Mouse (Mus musculus) stomach, embryonic 14.5 days (tissue): ENCODE data around the gene Zcwpw1. TPM values are rescaled to one million over a fixed set of nuclear protein-coding genes. Genes with fewer than 3 reads are reported as not detected.
"Not testable (repeated sequence)": the region's sequence is repeated elsewhere in the genome, so short reads cannot be mapped to it uniquely, and the experiment has no call there.

ENCODE experiments used
- ATAC-seq: fragments of 200-750 bp; cut with Nextera tagmentation; 2 replicates; pipeline ENCODE4 v1.8.0; 2017; ENCODE audit warnings: low read depth, moderate TSS enrichment; ENCODE audit not compliant: insufficient number of reproducible peaks, insufficient read depth, low FRiP score
- H3K27ac ChIP-seq: fragments of 300-500 bp; sonication (generic); 2 replicates; pipeline ENCODE4 v1.5.1; 2014; ENCODE audit warnings: mild to moderate bottlenecking, low read length, moderate library complexity, mixed read lengths
- H3K27me3 ChIP-seq: fragments of 300-500 bp; sonication (generic); 2 replicates; pipeline ENCODE4 v1.6.1; 2014; ENCODE audit warnings: low read length, control low read depth, mixed read lengths; ENCODE audit not compliant: control insufficient read depth, insufficient read depth
- H3K36me3 ChIP-seq: fragments of 300-500 bp; sonication (generic); 2 replicates; pipeline ENCODE4 v1.6.1; 2014; ENCODE audit warnings: mild to moderate bottlenecking, control low read depth, low read length, moderate library complexity, mixed read lengths; ENCODE audit not compliant: control insufficient read depth, insufficient read depth
- H3K4me1 ChIP-seq: fragments of 300-500 bp; sonication (generic); 2 replicates; pipeline ENCODE4 v1.6.1; 2014; ENCODE audit warnings: low read length, control low read depth, mixed read lengths; ENCODE audit not compliant: control insufficient read depth, insufficient read depth
- H3K4me2 ChIP-seq: fragments of 300-500 bp; sonication (generic); replicated peaks from 2 replicates; pipeline ENCODE4 v1.6.1; 2014; ENCODE audit warnings: low read depth, low read length, control low read depth
- H3K4me3 ChIP-seq: fragments of 300-500 bp; sonication (generic); 2 replicates; pipeline ENCODE4 v1.5.1; 2014; ENCODE audit warnings: low read depth, low read length, control low read depth
- H3K9ac ChIP-seq: fragments of 300-500 bp; sonication (generic); replicated peaks from 2 replicates; pipeline ENCODE4 v1.6.1; 2014; ENCODE audit warnings: low read depth, mild to moderate bottlenecking, control low read depth, low read length, moderate library complexity, mixed read lengths
- H3K9me3 ChIP-seq: fragments of 300-500 bp; sonication (generic); 2 replicates; pipeline ENCODE4 v1.6.1; 2016; ENCODE audit warnings: low read depth, low read length, control low read depth; ENCODE audit not compliant: control insufficient read depth
- WGBS: fragments of 180-500 bp; shearing (Covaris S2); extraction: QIAGEN DNeasy Blood & Tissue Kit; methylation state at CpG from one replicate; pipeline ENCODE4 v1.1.7; 2014; 5-methylcytosine and 5-hydroxymethylcytosine counted together
- polyA plus RNA-seq: library from polyadenylated mRNA; unstranded; fragments of >200 nt; fragmentation: Nextera tagmentation; extraction: Ambion mirVana; gene quantifications from 2 replicates; pipeline ENCODE4 v1.2.1, GENCODE M21; 2014

Gene Zcwpw1
- polyA plus RNA-seq, 1 experiment from 2014 or later, result 22.3 TPM

DNA sequence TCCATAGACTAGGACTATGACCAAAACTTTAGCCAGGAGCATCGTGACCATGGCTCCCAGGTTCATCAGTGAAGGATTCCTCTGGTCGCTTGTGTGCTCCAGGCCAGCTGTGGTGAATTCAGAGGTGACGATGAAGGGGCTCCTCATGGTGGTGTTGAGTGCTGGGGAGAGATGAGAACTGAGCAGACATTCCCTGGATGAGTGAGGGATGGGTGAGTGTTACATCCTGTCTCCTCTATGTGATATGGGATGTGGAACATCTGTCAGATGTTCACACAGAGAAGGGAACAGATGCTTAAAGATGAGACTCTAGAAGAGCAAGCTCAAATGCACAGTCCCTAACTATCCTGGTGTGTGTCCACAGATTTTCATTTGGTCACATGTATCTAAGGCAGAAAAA lies 67.3 kb downstream of the Zcwpw1 start:
- H3K36me3 ChIP-seq, H3K9me3 ChIP-seq, H3K4me1 ChIP-seq, H3K27ac ChIP-seq, H3K4me2 ChIP-seq, H3K9ac ChIP-seq, ATAC-seq, H3K27me3 ChIP-seq, H3K4me3 ChIP-seq: not testable (repeated sequence)
- WGBS, result 80% methylated on average over 3 of the region's 3 CpGs

DNA sequence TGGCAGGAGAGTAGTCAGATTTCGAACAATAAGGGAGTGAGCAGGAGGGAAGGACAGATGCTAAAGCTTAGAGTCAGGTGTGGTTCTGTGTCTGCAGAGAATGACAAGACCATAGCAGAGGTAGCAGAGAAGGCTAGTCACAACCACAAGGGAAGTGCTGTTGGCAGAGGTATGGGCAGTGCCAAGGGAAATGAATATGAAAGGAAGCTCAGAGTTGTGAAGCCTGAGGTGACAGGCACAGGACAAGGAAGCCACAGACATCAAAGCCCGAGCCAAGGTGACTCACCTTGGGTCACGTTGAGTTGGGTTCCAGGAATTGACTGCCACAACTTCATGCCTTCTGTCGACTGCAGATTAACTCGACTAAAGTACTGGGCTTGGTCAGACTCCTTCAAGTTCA lies 69.3 kb downstream of the Zcwpw1 start:
- ATAC-seq, H3K4me2 ChIP-seq, H3K4me1 ChIP-seq, H3K27me3 ChIP-seq, H3K4me3 ChIP-seq, H3K27ac ChIP-seq, H3K9me3 ChIP-seq, H3K36me3 ChIP-seq, H3K9ac ChIP-seq: not testable (repeated sequence)
- WGBS, result 69% methylated on average over 4 of the region's 5 CpGs

DNA sequence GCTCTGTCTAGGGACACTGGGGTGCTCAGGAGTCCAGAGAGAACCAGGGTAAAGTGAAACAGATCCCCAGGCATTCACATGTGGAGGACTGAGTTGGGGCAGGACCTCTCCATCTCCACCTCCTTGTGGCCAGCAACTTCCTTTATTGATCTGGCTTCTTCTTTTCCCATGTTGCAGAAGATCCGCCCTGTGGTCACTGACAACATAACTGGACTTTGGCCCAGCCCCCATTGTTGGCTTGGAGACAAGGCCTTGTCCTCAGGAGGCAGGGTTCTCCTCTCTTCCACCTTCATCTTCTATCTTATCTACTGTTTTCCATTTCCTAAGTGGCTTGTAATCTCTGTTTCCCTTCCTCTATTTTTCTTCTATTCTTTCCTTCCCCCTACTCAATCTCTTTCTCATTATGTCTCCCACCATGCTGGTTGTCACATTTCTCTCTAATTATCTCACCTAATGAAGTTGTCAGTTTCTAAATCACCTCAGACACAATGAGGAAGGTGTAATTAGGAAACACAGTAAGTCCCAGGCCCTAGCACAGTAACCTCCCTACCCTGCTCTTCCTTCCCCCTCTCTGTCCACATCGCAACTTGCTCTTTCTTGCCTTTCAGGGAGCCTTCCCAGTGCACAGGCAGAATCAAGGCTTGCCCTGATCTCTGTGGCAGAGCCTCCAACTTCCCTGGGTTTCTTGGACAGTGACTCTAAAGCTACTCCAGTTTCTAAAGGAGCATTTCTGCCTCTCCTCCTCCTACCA lies 70.5 kb downstream of the Zcwpw1 start, which contains the start of gene Pilrb1:
Gene Pilrb1, minus strand, starts transcription at position 147 of the 751 bp plus-strand sequence.
- not testable (repeated sequence) for H3K4me3 ChIP-seq, H3K4me1 ChIP-seq, H3K27ac ChIP-seq, H3K27me3 ChIP-seq, H3K36me3 ChIP-seq, H3K9ac ChIP-seq, H3K9me3 ChIP-seq, ATAC-seq, H3K4me2 ChIP-seq
- WGBS, result 83% methylated on average over 2 of the region's 2 CpGs

DNA sequence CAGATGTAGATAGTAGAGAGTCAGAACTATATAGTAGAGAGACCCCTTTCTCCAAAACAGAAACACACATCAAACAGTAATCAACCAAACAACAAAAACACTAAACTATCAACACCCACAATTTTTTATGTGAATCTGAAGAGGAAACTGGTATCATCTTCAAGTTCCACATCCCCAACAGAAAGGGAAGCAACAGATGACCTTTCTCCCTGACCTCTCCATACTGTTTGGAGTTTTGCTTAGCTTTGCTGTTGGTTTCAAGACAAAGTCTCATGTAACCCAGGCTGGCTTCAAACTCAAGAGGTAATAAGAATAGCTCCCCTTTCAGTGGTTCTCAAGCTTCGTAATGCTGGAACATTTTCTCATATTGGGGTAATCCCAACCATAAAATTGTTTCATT lies 76.4 kb downstream of the Zcwpw1 start:
- H3K4me2 ChIP-seq, result not testable (repeated sequence)
- 91% methylated on average over 1 of the region's 1 CpGs for WGBS

DNA sequence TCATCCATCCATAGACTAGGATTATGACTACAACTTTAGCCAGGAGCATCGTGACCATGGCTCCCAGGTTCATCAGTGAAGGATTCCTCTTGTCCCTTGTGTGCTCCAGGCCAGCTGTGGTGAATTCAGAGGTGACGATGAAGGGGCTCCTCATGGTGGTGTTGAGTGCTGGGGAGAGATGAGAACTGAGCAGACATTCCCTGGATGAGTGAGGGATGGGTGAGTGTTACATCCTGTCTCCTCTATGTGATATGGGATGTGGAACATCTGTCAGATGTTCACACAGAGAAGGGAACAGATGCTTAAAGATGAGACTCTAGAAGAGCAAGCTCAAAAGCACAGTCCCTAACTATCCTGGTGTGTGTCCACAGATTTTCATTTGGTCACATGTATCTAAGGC lies 81.0 kb downstream of the Zcwpw1 start:
- not testable (repeated sequence) for H3K27ac ChIP-seq, H3K4me1 ChIP-seq, H3K4me3 ChIP-seq, H3K36me3 ChIP-seq, H3K27me3 ChIP-seq, H3K9me3 ChIP-seq, ATAC-seq, H3K9ac ChIP-seq, H3K4me2 ChIP-seq
- 71% methylated on average over 2 of the region's 2 CpGs for WGBS

More for the DNA sequence above, 76.4 kb downstream of the Zcwpw1 start:
- H3K9me3 ChIP-seq, H3K4me3 ChIP-seq, H3K27ac ChIP-seq, H3K36me3 ChIP-seq, H3K9ac ChIP-seq, ATAC-seq, H3K27me3 ChIP-seq, H3K4me1 ChIP-seq: not testable (repeated sequence)

DNA sequence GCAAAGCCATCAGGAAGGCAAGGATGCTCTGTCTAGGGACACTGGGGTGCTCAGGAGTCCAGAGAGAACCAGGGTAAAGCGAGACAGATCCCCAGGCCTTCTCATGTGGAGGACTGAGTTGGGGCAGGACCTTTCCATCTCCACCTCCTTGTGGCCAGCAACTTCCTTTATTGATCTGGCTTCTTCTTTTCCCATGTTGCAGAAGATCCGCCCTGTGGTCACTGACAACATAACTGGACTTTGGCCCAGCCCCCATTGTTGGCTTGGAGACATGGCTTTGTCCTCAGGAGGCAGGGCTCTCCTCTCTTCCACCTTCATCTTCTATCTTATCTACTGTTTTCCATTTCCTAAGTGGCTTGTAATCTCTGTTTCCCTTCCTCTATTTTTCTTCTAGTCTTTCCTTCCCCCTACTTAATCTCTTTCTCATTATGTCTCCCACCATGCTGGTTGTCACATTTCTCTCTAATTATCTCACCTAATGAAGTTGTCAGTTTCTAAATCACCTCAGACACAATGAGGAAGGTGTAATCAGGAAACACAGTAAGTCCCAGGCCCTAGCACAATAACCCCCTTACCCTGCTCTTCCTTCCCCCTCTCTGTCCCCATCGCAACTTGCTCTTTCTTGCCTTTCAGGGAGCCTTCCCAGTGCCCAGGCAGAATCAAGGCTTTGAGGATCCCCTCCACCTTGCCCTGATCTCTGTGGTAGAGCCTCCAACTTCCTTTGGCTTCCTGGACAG lies 84.2 kb downstream of the Zcwpw1 start, which contains the start of gene Pilrb2:
Gene Pilrb2, minus strand, starts transcription at position 172 of the 737 bp plus-strand sequence.
- not testable (repeated sequence) for H3K9ac ChIP-seq, H3K4me1 ChIP-seq, H3K9me3 ChIP-seq, ATAC-seq, H3K4me2 ChIP-seq, H3K36me3 ChIP-seq, H3K27me3 ChIP-seq, H3K4me3 ChIP-seq, H3K27ac ChIP-seq
- 60% methylated on average over 3 of the region's 3 CpGs for WGBS

Other genes with a start within 250 kb of the Zcwpw1 start
- gene Actl6b, start 234.3 kb upstream of the Zcwpw1 start, polyA plus RNA-seq, result 6.7 and 7.3 TPM in 2 replicates
- 0.43 and 0.46 TPM in 2 replicates for gene Tfr2, start 218.0 kb upstream of the Zcwpw1 start, polyA plus RNA-seq
- gene Mospd3, start 186.7 kb upstream of the Zcwpw1 start, polyA plus RNA-seq, result 32.3 and 34.2 TPM in 2 replicates
- gene Pcolce, start 174.0 kb upstream of the Zcwpw1 start, polyA plus RNA-seq, result 143 and 145 TPM in 2 replicates
- gene Fbxo24, start 158.8 kb upstream of the Zcwpw1 start, polyA plus RNA-seq, result 0.14 and 0.20 TPM in 2 replicates
- 37.1 and 39.2 TPM in 2 replicates for gene Lrch4, start 158.7 kb upstream of the Zcwpw1 start, polyA plus RNA-seq
- gene Gm20605, start 158.6 kb upstream of the Zcwpw1 start, polyA plus RNA-seq, result 8.1 and 10.7 TPM in 2 replicates
- gene Sap25, start 146.5 kb upstream of the Zcwpw1 start, polyA plus RNA-seq, result 9.8 and 9.9 TPM in 2 replicates
- gene Irs3, start 142.1 kb upstream of the Zcwpw1 start, polyA plus RNA-seq, result 0.17 TPM in 1 of 2 replicates, not detected in the other
- gene Agfg2, start 103.1 kb upstream of the Zcwpw1 start, polyA plus RNA-seq, result 12.9 and 13.2 TPM in 2 replicates
- gene Nyap1, start 46.2 kb upstream of the Zcwpw1 start, polyA plus RNA-seq, result 1.0 and 1.4 TPM in 2 replicates
- 118 and 132 TPM in 2 replicates for gene Tsc22d4, start 42.1 kb upstream of the Zcwpw1 start, polyA plus RNA-seq
- 32.7 and 38.1 TPM in 2 replicates for gene Ppp1r35, start 8.9 kb upstream of the Zcwpw1 start, polyA plus RNA-seq
- gene Mepce, start 143 bp upstream of the Zcwpw1 start, polyA plus RNA-seq, result 13.6 and 17.6 TPM in 2 replicates
- gene Pilra, start 48.5 kb downstream of the Zcwpw1 start, polyA plus RNA-seq, result 1.4 and 1.9 TPM in 2 replicates
- gene Pilrb1, start 70.3 kb downstream of the Zcwpw1 start, polyA plus RNA-seq, result 0.59 and 0.67 TPM in 2 replicates
- 0.70 and 1.1 TPM in 2 replicates for gene Pilrb2, start 84.0 kb downstream of the Zcwpw1 start, polyA plus RNA-seq
- gene Cyp3a13, start 133.8 kb downstream of the Zcwpw1 start, polyA plus RNA-seq, result 6.2 TPM in 2 replicates
- gene Gjc3, start 175.3 kb downstream of the Zcwpw1 start, polyA plus RNA-seq, result 0.39 and 0.55 TPM in 2 replicates
- gene Azgp1, start 193.7 kb downstream of the Zcwpw1 start, polyA plus RNA-seq, result not detected in 2 replicates
- not detected in 2 replicates for gene Smok3a, start 233.5 kb downstream of the Zcwpw1 start, polyA plus RNA-seq
- not detected in 2 replicates for gene Smok3b, start 233.6 kb downstream of the Zcwpw1 start, polyA plus RNA-seq